ENCODE assay signal across 12 mouse cellular contexts in the genomic region with DNA sequence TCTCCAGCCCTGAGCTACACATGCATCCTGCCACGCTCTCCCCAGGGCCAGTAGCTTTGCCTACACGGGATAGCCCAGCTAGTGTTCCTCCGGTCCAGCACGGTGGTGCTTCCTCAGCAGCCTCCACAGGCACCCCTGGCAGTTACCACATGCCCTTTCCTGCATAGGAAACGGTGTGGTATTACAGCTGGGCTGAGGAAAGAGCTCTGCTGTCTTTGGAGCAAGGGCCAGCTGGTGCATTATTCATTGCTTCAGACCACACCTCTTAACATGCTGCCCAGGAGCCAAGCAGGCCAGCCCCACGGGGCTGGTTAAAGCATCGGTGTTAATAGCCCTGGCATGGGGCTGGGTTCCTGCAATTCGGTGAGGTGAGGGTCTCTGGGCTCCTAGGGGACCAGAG.
A peak's percentile ranks its signal among the peaks of the same experiment; 100 is the strongest.
DNase-seq lines count a peak whose midpoint lies in the region; ATAC-seq lines count a peak whose summit lies in the region.
"Had no signal": no experiment of that assay in that cellular context is flagged by ENCODE, and none has a peak within 500 bp of the region (broad histone marks: within the 10 kb centered on the region; RNA-seq: fewer than 3 reads in every experiment).

No protein-coding gene starts in this region.

- peak; percentile 57 for ATAC-seq in megakaryocyte, adult 5-6 weeks (ENCODE audit: poor library complexity, severe bottlenecking)
- ATAC-seq: forebrain, embryonic 13.5 days had no signal

- DNase-seq in kidney, adult 11 months: peak; percentile 31
- DNase-seq in kidney, adult 18-20 months: no peak
- DNase-seq in MN1 (ENCODE audit: low spot score): peak; percentile 61
- peak; percentile 54 for DNase-seq in kidney, adult 9 months
- DNase-seq in right cerebral cortex, postnatal 36 days (ENCODE audit: low spot score in 2 of 2): no peak
- DNase-seq in gastrocnemius, postnatal 25 days: no peak
- DNase-seq: cerebellum, adult 8-10 months; gastrocnemius, adult 2 months; heart, postnatal 14 days; lung, postnatal 4 days had no signal

Comparison
In these comparisons a context has a peak if more than half of its experiments do, and no peak if none do; other contexts are left out.
1. DNase-seq: peak in kidney, adult 11 months (single experiment), MN1 (single experiment) and kidney, adult 9 months (single experiment); none in kidney, adult 18-20 months (single experiment), right cerebral cortex, postnatal 36 days (0 of 2) and gastrocnemius, postnatal 25 days (single experiment).